Mouse (Mus musculus) cerebellum, adult 2 months (tissue): ENCODE results near the gene Hlf.

Experiments used
- CTCF ChIP-seq: fragments of 200-500 bp; IDR thresholded peaks from 2 replicates; pipeline ENCODE4 v1.5.1; 2011; ENCODE audit warnings: low read depth, mild to moderate bottlenecking, control low read depth, low read length, moderate library complexity, borderline replicate concordance; ENCODE audit not compliant: insufficient read depth
- POLR2A ChIP-seq: fragments of 200-500 bp; IDR thresholded peaks from 2 replicates; pipeline ENCODE4 v1.6.1; 2011; ENCODE audit warnings: low read length, control low read depth, borderline replicate concordance; ENCODE audit not compliant: insufficient read depth

GRCm38 (mm10) chr11:90370367-90370766, 20.3 kb downstream of the Hlf start:
- TF ChIP-seq CTCF = no peak
- TF ChIP-seq POLR2A = no peak
